Mouse (Mus musculus) brain, embryonic 14.5 days (tissue): ENCODE data around the gene Rhox10.

Source experiments
- CTCF ChIP-seq: fragments of 200-500 bp; IDR thresholded peaks from 2 replicates; pipeline ENCODE4 v1.5.1; 2012; ENCODE audit warnings: inconsistent platforms, mild to moderate bottlenecking, moderate library complexity, borderline replicate concordance; ENCODE audit not compliant: insufficient read depth, insufficient read length; ENCODE audit errors: extremely low read depth
- POLR2A ChIP-seq: fragments of 200-500 bp; IDR thresholded peaks from 2 replicates; pipeline ENCODE4 v1.6.1; 2012; ENCODE audit warnings: mild to moderate bottlenecking, inconsistent platforms, borderline replicate concordance; ENCODE audit not compliant: poor library complexity, insufficient read depth, insufficient read length, severe bottlenecking; ENCODE audit errors: extremely low read depth

DNA sequence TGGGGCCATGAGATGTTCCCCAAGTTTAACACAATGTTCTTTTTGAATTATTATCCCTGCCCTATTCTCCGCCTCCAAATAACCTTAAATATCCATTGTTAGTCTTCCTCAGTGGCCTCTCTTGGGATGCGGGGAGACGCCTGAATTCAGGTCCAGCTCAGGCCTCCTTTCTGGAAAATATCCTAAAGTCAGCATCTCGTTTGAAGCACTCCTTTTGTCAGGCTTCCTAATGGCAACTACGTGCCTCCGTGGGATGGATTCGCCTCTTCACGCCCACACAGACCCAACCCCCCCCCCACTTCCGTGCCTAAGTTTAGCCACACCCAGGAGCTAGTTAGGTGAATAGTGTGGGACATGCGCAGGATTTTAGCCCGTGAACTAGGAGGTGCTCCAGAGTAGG is at the start of gene Rhox10:
- TF ChIP-seq CTCF (no peak), POLR2A (no peak)
